Mouse (Mus musculus) erythroid progenitor cell, adult 5-6 weeks (primary cell): ENCODE measurements around the gene Rnps1. TPM values are rescaled to one million over a fixed set of nuclear protein-coding genes. Genes with fewer than 3 reads are reported as not detected.
"Not testable (repeated sequence)": the region's sequence is repeated elsewhere in the genome, so short reads cannot be mapped to it uniquely, and the experiment has no call there.

ENCODE experiments used
- ATAC-seq: replicated peaks from 2 replicates; pipeline ENCODE4 v1.8.0; 2016; ENCODE audit warnings: moderate number of reproducible peaks, mild to moderate bottlenecking, moderate TSS enrichment, inconsistent platforms; ENCODE audit not compliant: poor library complexity, low FRiP score, severe bottlenecking
- total RNA-seq, 2 experiments: library from RNA; stranded (forward) in 1 of 2; stranded (reverse) in 1 of 2; fragments of 150-400 nt in 1 of 2; fragments of 186-747, 209-891 nt in 1 of 2; gene quantifications; 2 replicates each; pipeline versions ENCODE4 v1.2.3 to v1.2.4; 2015 to 2017; ENCODE audit warnings: low replicate concordance in 2 of 2

The Rnps1 gene
- total RNA-seq (2015; ENCODE audit: low replicate concordance) (78.6 and 100 TPM in 2 replicates), total RNA-seq (2017; ENCODE audit: low replicate concordance) (62.5 and 72.1 TPM in 2 replicates)

DNA sequence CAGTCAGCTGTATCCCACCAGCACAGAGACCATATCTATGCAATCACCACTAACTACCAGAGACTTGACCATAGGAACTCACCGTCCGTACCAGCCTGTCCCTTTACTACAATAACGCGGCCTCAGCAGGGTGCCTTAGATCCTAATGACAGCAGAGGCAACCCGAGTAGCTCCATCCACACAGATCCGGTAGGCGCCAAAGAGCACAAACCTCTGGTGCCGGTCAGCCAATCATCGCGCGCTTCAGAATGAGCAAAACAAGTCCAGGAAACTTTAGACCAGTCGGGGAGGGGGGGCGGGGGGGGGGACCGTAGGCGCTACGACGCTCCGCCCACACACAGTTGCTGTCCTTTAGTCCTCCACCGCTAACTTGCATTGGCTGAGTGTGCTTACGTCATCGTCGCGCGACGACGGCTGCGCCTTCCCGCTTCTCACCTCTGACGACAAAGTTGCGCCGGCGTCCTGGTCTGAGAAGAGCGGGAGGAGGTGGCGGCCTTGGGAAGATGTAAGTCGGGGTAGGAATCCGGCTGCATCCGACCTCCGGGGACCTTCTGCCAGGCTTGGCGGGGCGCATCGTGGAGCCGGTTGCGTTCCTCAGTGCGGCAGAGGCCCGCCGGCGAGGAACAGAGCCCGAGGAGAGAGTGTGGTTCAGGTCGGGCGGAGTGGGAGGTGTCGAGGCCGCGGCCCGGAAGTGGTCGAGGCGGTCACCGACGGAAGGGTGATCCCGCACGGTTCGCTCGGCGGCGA, at the start of gene Rnps1:
Gene Rnps1, plus strand, starts transcription at position 336 of the 747 bp plus-strand sequence.
- ATAC-seq = peak; percentile 82

DNA sequence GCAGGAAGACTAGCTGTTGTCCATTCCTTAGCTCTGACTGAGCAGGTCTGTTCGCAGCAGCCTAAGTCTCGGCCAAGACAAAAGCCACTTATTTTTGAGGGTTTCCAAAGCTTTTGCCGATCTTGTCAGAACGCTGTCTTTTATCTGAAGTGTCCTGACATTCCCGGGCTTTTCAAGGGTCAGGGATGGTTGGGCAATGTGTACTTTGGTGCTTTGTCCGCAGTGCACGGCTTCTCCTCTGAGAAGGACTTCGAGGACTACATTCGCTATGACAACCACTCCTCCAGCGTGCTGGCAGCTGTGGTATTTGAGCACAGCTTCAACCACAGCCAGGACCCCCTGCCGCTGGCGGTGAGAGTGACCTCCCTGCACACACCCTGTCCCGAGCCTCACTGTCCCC, 48.5 kb upstream of the Rnps1 start:
- no peak for ATAC-seq

DNA sequence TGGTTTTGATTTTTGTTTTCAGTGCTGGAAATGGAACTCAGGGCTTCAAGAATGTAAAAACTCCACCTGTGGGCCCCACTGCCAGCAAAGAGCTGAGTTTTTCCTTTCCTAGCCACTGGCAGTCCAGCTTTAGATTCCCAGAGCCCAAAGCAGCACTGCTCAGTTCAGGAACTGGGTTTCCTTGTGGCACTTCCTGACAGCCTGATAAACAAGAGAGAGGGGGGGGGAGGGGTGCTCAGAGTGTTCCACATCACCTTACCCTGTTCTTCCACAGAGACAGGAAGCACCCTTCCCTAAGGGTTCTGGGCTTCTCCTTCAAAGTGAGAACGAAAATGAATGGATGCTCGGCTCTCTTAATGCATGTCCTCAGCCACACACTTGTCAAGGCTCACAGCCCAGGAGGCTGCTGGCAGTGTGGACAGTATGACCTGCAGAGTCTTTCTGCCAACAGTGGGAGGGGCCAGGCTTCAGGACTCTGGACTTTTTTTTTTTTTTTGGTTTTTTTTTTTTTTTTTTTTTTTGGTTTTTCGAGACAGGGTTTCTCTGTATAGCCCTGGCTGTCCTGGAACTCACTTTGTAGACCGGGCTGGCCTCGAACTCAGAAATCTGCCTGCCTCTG, 39.2 kb upstream of the Rnps1 start:
- ATAC-seq = no peak

DNA sequence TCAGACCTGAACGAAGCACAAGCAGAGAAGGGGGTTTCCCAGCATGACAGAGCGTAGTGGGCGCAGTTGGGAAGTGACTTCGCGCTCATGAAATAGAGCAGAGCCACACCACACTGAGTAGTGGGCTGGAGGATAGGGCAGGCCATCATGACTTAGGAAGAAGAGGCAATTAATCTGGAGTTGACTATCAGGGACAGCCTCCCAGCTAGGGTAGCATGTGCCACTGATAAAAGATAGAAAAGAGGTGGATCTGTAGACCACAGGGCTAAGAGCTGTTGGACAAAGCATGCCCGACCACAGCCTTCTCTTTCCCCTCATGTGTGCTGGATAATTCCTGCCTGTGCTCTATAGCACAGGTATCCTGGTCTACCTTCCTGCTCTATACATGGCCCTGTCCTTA, 38.5 kb upstream of the Rnps1 start:
- no peak for ATAC-seq

DNA sequence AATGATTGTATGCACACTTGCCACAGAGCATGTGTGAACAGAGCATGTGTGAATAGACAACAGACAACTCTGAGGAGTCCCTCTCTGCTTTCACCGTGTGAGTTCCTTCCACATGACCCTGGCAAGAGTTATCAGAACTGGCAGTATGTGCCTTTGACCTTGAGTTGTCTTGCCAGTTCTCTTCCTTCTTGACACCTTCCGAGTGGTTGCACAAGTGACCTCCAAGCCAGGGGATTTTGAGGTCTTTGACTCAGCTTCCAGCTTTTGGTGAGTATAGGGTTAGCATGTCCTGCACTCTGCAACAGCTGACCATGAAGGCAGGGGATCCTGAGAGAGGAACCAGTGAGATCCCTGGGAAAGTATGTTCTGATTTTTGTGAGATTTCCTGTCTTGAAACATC, 35.9 kb upstream of the Rnps1 start:
- no peak for ATAC-seq

DNA sequence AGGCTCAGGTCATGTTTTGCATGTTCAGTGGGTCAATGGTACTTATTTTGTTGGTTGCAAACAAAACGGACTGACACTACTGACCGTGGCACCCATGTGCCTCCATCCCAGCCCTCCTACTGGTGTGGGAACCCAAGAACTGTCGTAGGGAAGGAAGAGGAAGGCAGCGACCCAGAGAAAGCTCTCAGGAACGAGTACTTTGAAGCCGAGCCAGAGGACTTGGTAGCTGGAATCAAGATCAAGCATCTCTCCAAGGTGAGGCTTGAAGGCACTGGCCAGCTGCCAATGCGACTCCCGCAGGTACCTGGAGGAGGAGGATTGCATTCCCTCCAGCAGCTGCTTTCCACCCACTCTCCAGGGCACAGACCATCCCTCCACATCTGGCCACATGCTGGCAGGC, 30.6 kb upstream of the Rnps1 start:
- ATAC-seq = no peak

DNA sequence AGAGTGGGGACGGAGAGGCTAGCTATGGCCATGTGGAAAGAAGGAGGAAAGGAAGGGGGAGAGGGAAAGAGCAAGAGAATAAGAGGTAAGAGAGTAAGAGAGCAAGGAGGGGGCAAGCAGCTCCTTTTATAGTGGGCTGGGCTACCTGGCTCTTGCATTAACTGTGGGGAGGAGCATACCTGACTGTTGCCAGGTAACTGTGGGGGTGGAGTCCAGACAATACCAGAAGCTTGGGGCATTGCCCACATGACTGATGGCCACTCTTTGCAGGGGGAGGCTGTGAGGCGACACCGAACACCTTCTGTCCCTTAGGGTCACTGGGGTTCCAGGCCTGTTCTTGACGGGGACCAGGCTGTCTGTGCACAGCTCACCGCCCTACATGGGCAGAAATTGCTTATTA, 25.7 kb upstream of the Rnps1 start:
- no peak for ATAC-seq

DNA sequence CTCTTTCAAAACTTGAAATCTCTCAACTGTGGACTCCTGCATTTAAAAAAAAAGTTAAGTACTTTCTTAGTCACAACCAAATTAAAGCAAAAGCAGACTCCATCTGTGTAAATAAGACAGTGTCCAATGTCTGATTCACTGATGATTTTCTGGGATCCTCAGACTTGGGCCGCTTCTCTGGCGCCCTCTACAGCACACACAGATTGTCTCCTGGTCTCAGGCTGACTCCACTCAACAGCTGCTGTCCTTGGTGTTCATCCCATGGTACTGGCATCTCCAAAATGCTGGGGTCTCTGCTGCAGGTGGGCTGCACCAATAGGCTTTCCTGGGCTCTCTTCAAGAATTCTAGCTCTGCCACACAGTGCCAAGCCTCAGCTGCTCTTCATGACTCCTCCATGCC, 24.5 kb upstream of the Rnps1 start:
- peak; percentile 62 for ATAC-seq

DNA sequence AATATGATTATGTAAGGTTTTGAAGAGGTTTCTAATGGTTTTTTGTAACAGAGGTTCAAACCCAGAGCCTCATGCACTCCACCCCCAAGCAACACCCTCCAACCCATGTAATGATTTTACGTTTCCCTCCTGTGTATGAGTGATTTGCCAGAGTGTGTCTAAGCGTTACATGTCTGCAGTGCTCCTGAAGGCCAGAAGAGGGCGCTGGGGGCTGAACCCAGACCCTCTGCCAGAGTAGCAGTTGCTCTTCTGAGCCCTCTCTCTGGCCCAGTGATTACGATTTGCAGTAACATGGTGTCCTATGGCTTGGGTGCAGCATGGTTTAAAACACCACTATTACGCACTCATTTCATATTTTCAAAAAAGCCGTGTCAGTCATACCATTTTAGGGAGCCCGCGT, 23.2 kb upstream of the Rnps1 start:
- 0 out of 2 replicates have a peak, but pooled peaks have one; percentile 43 for ATAC-seq

DNA sequence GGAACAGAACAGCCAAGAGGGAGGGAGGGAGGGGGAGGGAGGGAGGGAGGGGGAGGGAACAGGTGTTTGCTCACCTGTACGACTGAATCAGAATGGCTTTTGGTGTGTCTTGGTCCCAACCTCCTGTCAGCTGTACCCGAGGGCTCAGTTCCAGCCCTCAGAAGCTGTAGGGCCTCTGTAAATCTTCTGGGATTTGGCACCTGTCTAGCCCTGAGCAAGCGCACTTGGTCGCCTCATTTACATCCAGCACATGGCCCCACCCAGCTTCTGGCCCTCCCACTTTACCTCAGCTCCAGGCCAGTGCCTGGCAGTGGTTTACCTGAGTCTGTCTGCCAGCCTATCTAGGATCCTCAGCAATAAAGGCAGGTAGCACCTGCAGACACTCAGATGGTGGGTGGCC, 20.8 kb upstream of the Rnps1 start:
- no peak for ATAC-seq

DNA sequence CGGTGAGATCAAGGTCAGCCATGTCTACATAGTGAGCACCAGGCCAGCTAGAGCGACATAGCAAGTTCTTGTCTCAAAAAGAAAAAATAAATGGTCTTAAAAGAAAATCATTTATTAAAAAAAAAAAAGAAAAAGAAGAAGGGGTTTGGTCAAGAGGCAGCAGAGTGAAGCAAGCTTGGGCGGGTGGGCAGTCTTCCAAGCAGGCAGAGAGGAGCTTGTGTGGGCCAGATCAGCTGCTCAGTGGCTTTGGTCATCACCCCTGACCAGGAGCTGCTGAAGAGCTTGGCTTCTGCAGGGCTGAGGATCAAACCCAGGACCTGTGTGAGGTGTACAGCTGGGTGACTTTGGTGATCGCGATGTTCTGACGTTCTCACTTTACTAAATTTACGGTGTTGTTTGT, 19.9 kb upstream of the Rnps1 start:
- ATAC-seq = no peak

DNA sequence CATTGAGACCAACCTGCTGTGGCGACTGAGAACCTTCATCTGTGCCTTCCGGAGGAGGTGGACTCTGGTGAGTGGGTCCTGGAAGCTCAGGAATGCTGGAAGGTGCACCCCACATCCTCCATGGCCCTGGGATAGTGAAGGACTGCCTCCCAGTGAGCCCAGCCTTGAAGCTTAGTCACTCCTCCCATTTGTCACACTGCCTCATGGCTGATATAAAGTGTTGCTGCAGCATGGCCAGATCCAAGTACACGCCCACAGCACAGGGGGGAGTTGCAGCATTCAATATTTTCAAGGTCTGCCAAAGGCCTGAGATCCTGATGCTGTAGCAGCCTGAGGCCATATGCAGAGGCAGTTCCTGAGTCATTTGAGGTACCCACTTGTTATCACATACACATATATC, 12.0 kb upstream of the Rnps1 start:
- ATAC-seq = no peak

DNA sequence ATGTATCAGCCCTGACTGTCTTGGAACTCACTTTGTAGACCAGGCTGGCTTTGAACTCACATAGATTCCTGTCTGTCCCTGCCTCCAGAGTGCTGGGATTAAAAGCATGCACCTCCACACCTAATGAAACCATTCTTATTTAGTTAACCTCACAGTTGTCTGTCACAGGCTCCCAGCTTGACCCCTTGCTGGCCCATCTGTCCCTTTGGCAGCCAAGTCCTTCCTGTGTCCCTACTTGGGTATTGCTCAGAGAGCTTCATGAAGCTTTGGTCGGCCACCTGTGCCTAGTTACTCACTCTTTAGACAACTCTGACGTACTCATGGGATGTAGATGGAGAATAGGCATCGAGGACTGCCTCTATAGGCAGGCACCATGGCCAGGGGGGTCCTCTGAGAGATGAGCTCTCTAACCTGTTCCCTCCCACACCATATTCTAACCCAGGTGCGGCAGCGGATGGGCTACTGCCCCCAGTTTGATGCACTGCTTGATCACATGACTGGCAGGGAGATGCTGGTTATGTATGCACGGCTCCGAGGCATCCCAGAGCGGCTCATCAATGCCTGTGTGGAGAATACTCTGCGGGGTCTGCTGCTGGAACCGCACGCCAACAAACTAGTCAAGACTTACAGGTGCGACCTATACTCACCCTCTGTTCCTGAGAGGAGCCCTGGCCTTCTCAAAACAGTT, 7.1 kb upstream of the Rnps1 start:
- no peak for ATAC-seq

DNA sequence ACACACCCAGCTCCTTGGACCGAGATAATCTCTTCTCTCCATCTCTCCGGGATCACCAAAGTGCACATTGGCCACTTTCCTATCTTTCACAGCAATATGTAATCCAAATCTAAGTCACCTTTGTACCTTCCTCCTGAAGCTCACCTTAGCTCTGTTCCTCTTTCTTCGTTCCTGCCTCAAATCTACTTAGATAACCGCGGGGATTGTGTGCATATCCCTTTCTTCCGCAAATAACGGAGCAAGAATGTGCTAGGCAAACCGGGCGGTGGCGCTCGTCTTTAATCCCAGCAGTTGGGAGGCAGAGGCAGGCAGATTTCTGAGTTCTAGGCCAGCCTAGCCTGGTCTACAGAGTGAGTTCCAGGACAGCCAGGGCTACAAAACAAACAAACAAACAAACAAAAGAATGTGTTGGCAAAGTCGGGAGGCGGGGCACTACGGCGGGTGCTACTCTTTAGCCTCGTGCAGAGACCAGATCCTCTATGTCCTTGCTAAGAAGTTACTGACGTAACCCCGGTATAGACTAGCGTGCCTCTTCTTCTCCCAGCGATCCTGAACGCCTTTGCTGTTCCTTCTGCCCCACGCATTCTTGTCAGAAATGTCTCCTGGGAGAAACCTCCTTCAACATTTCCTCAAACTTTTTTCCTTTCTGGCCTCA, 681 bp upstream of the Rnps1 start:
- ATAC-seq = peak; percentile 41

DNA sequence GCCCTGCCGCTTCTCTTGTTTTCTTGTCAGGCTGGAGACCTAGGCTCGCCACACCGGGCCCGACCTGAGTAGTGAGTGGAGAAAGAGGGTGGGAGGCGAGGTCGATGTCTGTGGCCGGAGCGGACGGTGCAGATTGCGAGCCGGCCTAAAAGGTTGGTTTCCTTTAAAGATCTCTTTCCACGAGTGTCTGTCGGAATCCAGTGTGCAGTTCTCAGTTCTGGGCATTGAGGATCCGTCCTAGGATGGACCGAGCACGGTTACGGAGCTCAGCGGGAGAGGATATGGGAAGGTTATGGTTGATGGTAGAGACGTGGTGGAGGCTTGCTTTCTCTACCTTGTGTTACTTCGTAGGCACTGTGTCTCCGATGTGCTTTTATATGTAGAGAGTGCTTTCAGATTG, 646 bp downstream of the Rnps1 start:
- 0 out of 2 replicates have a peak, but pooled peaks have one; percentile 1 for ATAC-seq

DNA sequence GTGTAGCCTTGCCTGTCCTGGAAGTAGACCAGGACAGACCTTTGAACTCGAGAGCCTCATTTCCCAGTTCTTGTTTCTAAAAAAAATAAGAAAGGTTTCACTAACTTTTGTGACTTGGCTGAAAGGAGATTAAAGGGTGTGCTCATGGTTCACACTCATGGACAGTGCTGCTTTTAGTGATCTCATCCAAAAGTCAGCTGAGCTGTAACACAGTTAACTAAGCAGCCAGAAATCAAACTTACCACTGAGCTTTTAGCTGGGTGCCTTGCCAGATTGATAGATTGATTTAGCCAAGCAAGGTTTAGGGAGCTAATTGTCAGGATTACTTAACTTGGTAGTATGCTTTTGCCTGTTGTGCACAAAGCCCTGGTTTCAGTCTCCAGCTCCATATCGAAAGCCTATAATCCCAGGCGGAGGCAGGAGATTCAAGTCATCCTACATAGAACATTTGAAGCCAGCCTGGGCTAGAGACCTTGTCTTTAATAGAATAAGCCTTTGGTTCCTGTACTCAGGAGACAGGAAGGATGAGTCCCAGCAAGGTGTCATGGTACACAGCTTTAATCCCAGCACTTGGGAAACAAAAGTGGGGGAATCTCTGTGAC, 1.8 kb downstream of the Rnps1 start:
- no peak for ATAC-seq

DNA sequence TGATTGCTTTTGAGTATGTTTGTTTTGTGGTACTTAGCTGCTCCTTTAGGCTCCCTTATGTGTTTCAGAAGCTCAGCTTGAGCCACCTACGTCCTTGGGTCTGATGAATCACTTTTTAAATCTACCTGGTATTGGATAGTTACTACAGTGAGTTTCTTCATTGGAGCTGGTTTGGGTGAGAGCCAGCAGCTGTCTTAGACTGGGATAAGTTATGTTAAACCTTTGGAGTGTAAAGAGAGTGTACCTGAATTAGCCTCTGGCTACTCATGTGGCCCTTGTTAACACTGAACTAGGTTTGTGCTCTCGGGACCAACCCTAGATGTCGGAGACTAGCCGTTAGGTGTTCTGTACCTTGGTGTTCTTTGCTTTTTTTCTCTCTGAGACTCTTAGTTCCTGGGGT, 8.7 kb downstream of the Rnps1 start:
- no peak for ATAC-seq

DNA sequence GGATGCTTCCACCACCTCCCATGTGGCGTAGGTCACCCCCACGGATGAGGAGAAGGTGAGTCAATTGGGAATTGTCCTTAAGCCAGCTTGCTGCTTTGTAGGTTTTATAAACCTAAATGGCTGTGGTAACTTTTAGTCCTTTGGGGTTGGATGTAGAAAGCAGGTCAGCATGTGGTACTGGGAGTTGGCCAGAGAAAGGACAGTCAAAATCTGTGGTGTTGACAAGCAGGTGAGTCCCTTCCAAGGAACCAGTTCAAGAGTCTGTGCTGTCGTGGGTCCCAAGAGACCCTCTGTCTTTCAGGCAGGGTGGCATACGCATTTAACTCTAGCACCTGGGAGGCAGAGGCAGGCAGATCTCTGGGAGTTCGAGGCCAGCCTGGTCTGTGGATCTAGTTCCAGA, 10.1 kb downstream of the Rnps1 start:
- ATAC-seq = no peak

DNA sequence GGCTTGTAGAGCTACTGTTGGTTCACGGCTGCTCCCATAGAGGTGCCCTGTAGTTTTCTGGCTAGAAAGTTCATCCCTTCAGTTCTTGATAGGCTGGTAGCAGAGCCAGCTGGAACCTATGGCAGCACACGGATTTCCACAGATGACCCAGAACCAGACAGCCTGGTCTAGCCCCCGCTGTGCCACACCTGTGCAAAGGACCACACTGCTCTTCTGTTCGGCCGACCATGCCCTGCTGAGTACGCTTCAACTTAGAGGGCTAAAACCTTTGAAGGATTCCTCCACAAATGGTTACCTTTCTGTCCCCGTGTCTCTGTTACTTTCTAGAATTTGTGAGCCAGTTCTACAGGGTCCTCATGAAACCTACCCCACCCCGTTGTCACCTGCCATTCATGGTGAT, 11.0 kb downstream of the Rnps1 start:
- ATAC-seq = not testable (repeated sequence)

DNA sequence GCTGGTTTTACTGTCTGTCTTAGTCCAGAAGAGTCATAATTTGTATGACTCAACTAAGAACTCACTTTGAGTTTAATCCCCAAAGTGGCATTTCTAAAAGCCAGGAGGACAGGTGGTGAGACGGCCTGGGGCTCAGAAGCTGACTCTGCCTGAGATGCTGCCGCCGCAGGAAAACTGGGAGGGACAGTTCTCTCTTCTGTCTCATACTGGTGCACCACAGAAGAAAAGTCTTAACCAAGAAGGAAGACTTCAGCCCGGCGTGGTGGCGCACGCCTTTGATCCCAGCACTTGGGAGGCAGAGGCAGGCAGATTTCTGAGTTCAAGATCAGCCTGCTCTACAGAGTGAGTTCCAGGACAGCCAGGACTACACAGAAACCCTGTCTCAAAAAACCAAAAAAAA, 11.5 kb downstream of the Rnps1 start:
- ATAC-seq = no peak
